Mouse (Mus musculus): ENCODE data around the gene Magi2. TPM values are rescaled to one million over a fixed set of nuclear protein-coding genes. Genes with fewer than 3 reads are reported as not detected.

Magi2 gene
- polyA plus RNA-seq, 1 experiment from 2014 or later: 39.5 TPM

DNA sequence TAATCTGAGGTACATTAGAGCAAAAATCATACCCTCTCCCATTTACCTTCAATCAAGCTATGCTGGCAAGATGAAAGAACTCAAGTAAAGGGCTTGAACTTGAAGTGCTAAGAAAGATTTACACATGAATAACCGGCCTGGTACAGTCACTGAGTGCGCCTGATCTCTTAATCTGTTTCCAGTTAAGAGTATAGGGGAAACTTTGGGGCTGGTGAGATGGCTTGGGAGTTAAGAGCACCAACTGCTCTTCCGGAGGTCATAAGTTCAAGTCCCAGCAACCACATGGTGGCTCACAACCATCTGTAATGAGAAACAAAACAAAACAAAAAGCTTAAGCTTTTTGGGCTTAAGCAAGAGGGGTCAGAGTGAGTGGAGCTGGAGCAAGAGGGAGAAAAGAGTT, 1451.7 kb downstream of the Magi2 start:
- no peak overlapping the region for H3K27ac ChIP-seq (replicated peaks)
- no peak overlapping the region for H3K4me2 ChIP-seq
- peaks cover 18% of the 10 kb centered on the region for H3K4me1 ChIP-seq
- WGBS: 79% methylated on average over 3 of the region's 3 CpGs
- no peak overlapping the region for H3K9ac ChIP-seq (replicated peaks)
- no peaks in the 10 kb centered on the region for H3K9me3 ChIP-seq (replicated peaks)
- no peaks in the 10 kb centered on the region for H3K36me3 ChIP-seq
- no peak overlapping the region for H3K4me3 ChIP-seq (replicated peaks)
- ATAC-seq (ENCODE audit: low FRiP score): no peak
- no peaks in the 10 kb centered on the region for H3K27me3 ChIP-seq (replicated peaks)

GRCm38 (mm10) chr5:20679920-20680319, 1453.1 kb downstream of the Magi2 start:
- H3K27ac ChIP-seq (replicated peaks): no peak overlapping the region
- H3K36me3 ChIP-seq: no peaks in the 10 kb centered on the region
- no peak overlapping the region for H3K9ac ChIP-seq (replicated peaks)
- no peaks in the 10 kb centered on the region for H3K9me3 ChIP-seq (replicated peaks)
- WGBS: 90% methylated on average over 6 of the region's 6 CpGs
- H3K4me2 ChIP-seq: no peak overlapping the region
- H3K4me1 ChIP-seq: peaks cover 18% of the 10 kb centered on the region
- ATAC-seq (ENCODE audit: low FRiP score): no peak
- H3K27me3 ChIP-seq (replicated peaks): no peaks in the 10 kb centered on the region
- H3K4me3 ChIP-seq (replicated peaks): no peak overlapping the region

- Histone ChIP-seq H3K27ac (replicated peaks) (peak overlapping the region; percentile 56; the same call in 1 of the 2 replicates), H3K4me3 (replicated peaks) (no peak overlapping the region), H3K9ac (replicated peaks) (no peak overlapping the region), H3K4me2 (no peak overlapping the region), H3K4me1 (peaks cover 17% of the 10 kb centered on the region), H3K36me3 (no peaks in the 10 kb centered on the region), H3K9me3 (replicated peaks) (no peaks in the 10 kb centered on the region), H3K27me3 (replicated peaks) (no peaks in the 10 kb centered on the region)
- WGBS: 89% methylated on average over 15 of the region's 15 CpGs
- no peak for ATAC-seq (ENCODE audit: low FRiP score)
These were observed 1454.1 kb downstream of the Magi2 start for GRCm38 (mm10) chr5:20680833-20681530.

GRCm38 (mm10) chr5:20681660-20682059, 1454.8 kb downstream of the Magi2 start:
- H3K4me3 ChIP-seq (replicated peaks): no peak overlapping the region
- no peak overlapping the region for H3K4me2 ChIP-seq
- H3K27me3 ChIP-seq (replicated peaks): no peaks in the 10 kb centered on the region
- peaks cover 10% of the 10 kb centered on the region for H3K4me1 ChIP-seq
- no peaks in the 10 kb centered on the region for H3K9me3 ChIP-seq (replicated peaks)
- H3K9ac ChIP-seq (replicated peaks): no peak overlapping the region
- WGBS: 46% methylated on average over 10 of the region's 10 CpGs
- ATAC-seq (ENCODE audit: low FRiP score): no peak
- H3K27ac ChIP-seq (replicated peaks): peak overlapping the region; percentile 56
- no peaks in the 10 kb centered on the region for H3K36me3 ChIP-seq

GRCm38 (mm10) chr5:20682208-20682607, 1455.4 kb downstream of the Magi2 start:
- no peak overlapping the region for H3K4me3 ChIP-seq (replicated peaks)
- H3K36me3 ChIP-seq: 0 out of 2 replicates have a peak, but pooled peaks cover 2% of the 10 kb centered on the region
- no peak overlapping the region for H3K4me2 ChIP-seq
- 22% methylated on average over 7 of the region's 7 CpGs for WGBS
- no peak overlapping the region for H3K9ac ChIP-seq (replicated peaks)
- H3K27ac ChIP-seq (replicated peaks): peak overlapping the region; percentile 56
- H3K4me1 ChIP-seq: peaks cover 7% of the 10 kb centered on the region; the same call in 1 of the 2 replicates
- ATAC-seq (ENCODE audit: low FRiP score): peak; percentile 49; the same call in 1 of the 2 replicates
- H3K27me3 ChIP-seq (replicated peaks): no peaks in the 10 kb centered on the region
- no peaks in the 10 kb centered on the region for H3K9me3 ChIP-seq (replicated peaks)

DNA sequence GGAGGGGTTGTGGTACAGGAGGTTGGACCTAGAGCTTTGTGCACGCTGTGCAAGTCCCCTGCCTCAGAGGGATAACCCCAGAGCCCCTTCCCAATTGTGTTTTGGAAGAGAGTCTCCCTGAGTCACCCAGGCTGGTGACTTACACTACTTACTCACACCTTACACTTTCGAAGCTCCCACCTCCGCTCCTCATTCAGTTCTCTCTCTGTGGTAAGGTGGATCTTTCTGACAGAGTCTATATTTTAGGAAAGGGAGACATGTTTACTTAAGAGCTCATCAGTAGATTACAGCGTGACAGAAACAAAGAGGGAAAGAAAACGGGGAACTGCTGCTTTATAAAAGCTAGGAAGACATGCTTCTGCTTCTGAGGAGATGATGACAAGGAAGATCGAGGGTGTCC, 1457.3 kb downstream of the Magi2 start:
- no peak overlapping the region for H3K9ac ChIP-seq (replicated peaks)
- no peak for ATAC-seq (ENCODE audit: low FRiP score)
- 83% methylated on average over 6 of the region's 6 CpGs for WGBS
- peaks cover 7% of the 10 kb centered on the region; the same call in 1 of the 2 replicates for H3K4me1 ChIP-seq
- no peak overlapping the region for H3K27ac ChIP-seq (replicated peaks)
- H3K27me3 ChIP-seq (replicated peaks): no peaks in the 10 kb centered on the region
- 0 out of 2 replicates have a peak, but pooled peaks cover 4% of the 10 kb centered on the region for H3K36me3 ChIP-seq
- no peak overlapping the region for H3K4me3 ChIP-seq (replicated peaks)
- H3K4me2 ChIP-seq: no peak overlapping the region
- no peaks in the 10 kb centered on the region for H3K9me3 ChIP-seq (replicated peaks)

DNA sequence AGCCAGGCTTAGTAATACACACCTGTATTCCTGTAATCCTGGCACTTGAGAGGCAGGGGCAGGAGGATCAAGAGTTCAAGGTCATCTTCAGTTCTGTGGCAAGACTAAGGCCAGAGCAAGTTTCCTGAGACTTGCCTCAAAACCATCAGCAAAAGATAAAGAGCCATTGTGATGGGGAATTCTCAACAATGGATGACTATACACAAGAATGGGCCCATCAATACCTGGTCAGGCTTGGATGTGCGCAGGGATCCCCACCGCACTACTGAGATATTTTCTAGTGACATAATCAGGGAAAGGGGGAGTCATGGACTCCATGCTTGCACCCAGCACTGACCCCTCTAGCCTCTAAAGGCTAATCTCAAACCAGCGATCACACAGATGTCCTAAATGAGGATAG, 1465.4 kb downstream of the Magi2 start:
- ATAC-seq (ENCODE audit: low FRiP score): no peak
- WGBS: 99% methylated on average over 3 of the region's 3 CpGs
- H3K9me3 ChIP-seq (replicated peaks): no peaks in the 10 kb centered on the region

GRCm38 (mm10) chr5:20699116-20699515, 1472.3 kb downstream of the Magi2 start:
- H3K36me3 ChIP-seq: no peaks in the 10 kb centered on the region
- no peak for ATAC-seq (ENCODE audit: low FRiP score)
- 87% methylated on average over 5 of the region's 5 CpGs for WGBS
- H3K4me1 ChIP-seq: peaks cover 10% of the 10 kb centered on the region
- no peak overlapping the region for H3K4me3 ChIP-seq (replicated peaks)
- H3K27ac ChIP-seq (replicated peaks): no peak overlapping the region
- no peaks in the 10 kb centered on the region for H3K9me3 ChIP-seq (replicated peaks)
- no peak overlapping the region for H3K4me2 ChIP-seq
- H3K27me3 ChIP-seq (replicated peaks): no peaks in the 10 kb centered on the region
- H3K9ac ChIP-seq (replicated peaks): no peak overlapping the region

More for the DNA sequence above, 1465.4 kb downstream of the Magi2 start:
- Histone ChIP-seq H3K27me3 (replicated peaks) (no peaks in the 10 kb centered on the region), H3K4me2 (no peak overlapping the region), H3K4me3 (replicated peaks) (no peak overlapping the region), H3K36me3 (peaks cover 14% of the 10 kb centered on the region; the same call in 1 of the 2 replicates), H3K9ac (replicated peaks) (no peak overlapping the region), H3K27ac (replicated peaks) (no peak overlapping the region), H3K4me1 (no peaks in the 10 kb centered on the region)

- peak; percentile 96 for ATAC-seq (ENCODE audit: low FRiP score)
- WGBS: under 1% methylated on average over 57 of the region's 57 CpGs
- 0 out of 2 replicates have a peak, but pooled peaks cover 2% of the 10 kb centered on the region for H3K36me3 ChIP-seq
- no peaks in the 10 kb centered on the region for H3K27me3 ChIP-seq (replicated peaks)
- no peaks in the 10 kb centered on the region for H3K9me3 ChIP-seq (replicated peaks)
- H3K9ac ChIP-seq (replicated peaks): peak overlapping the region; percentile 73
- peak overlapping the region; percentile 96 for H3K27ac ChIP-seq (replicated peaks)
- H3K4me2 ChIP-seq: peak overlapping the region; percentile 74
- peak overlapping the region; percentile 61 for H3K4me3 ChIP-seq (replicated peaks)
- H3K4me1 ChIP-seq: peaks cover 12% of the 10 kb centered on the region
These were observed 1474.9 kb downstream of the Magi2 start for GRCm38 (mm10) chr5:20701483-20702421.

- under 1% methylated on average over 47 of the region's 57 CpGs for WGBS
- H3K27me3 ChIP-seq (replicated peaks): no peaks in the 10 kb centered on the region
These were observed 1475.9 kb downstream of the Magi2 start for GRCm38 (mm10) chr5:20702480-20703303.

DNA sequence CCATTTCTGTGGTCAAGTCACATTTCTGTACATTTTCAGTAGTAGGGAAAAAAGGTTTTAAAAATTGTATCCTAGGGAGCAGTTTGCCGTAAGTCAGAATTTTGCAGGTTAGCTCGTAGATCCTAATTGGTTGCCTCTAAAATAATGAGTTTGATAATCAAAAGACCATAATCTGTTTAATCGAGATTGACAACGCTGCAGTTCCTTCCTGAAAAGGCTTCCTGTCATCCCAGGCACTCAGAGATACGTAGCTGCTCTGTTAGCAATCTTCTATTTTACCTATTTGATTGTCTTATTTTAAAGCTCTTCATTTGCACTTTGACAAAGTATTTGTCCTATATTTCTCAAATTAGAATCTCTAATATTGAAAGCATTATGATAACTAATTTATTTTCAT, 1476.5 kb downstream of the Magi2 start:
- H3K36me3 ChIP-seq: 0 out of 2 replicates have a peak, but pooled peaks cover 2% of the 10 kb centered on the region
- H3K27me3 ChIP-seq (replicated peaks): no peaks in the 10 kb centered on the region
- 0 out of 2 replicates have a peak overlapping the region, but pooled peaks have one; percentile 73 for H3K9ac ChIP-seq (replicated peaks)
- H3K4me3 ChIP-seq (replicated peaks): peak overlapping the region; percentile 61
- H3K27ac ChIP-seq (replicated peaks): peak overlapping the region; percentile 96; the same call in 1 of the 2 replicates
- no peaks in the 10 kb centered on the region for H3K9me3 ChIP-seq (replicated peaks)
- no peak for ATAC-seq (ENCODE audit: low FRiP score)
- H3K4me1 ChIP-seq: peaks cover 12% of the 10 kb centered on the region
- 54% methylated on average over 5 of the region's 5 CpGs for WGBS
- H3K4me2 ChIP-seq: peak overlapping the region; percentile 74

More at GRCm38 (mm10) chr5:20702480-20703303, 1475.9 kb downstream of the Magi2 start:
- Histone ChIP-seq H3K4me3 (replicated peaks) (peak overlapping the region; percentile 61), H3K9me3 (replicated peaks) (no peaks in the 10 kb centered on the region), H3K27ac (replicated peaks) (peak overlapping the region; percentile 96), H3K4me1 (peaks cover 12% of the 10 kb centered on the region), H3K36me3 (0 out of 2 replicates have a peak, but pooled peaks cover 2% of the 10 kb centered on the region), H3K4me2 (peak overlapping the region; percentile 74), H3K9ac (replicated peaks) (peak overlapping the region; percentile 73)
- ATAC-seq (ENCODE audit: low FRiP score): peak; percentile 68

Measured in neural tube, embryonic 15.5 days (tissue).